In the genomic region with DNA sequence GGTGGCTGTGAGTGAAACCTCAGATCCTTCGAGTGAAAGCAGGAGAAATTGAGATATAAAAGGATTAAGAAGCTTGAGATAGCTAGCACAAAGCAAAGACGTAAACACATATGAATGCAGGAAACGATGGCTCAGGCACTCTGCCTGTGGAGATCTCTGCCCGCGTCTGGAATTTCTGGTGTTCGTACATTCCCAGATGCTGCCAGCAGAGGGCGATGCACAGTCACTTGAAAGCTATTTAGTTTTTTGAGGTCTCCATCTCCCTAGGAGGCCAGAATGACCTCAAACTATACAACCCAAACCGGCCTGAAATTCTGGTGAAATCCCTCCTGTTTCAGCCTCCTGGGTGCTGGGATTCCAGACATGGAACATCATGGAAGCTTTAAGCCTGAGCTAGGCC, we compare ENCODE assay signal across 8 mouse cellular contexts. TPM values are rescaled to one million over a fixed set of nuclear protein-coding genes. Genes with fewer than 3 reads are reported as not detected.
DNase-seq lines count a peak whose midpoint lies in the region; ATAC-seq and TF ChIP-seq lines count a peak whose summit lies in the region.

No protein-coding gene starts in this region.

- ATAC-seq in heart, embryonic 11.5 days (replicated peaks; ENCODE audit: insufficient number of reproducible peaks, low FRiP score, low TSS enrichment), result no peak
- ATAC-seq in embryonic facial prominence, embryonic 14.5 days (ENCODE audit: low read depth), result peak; percentile 48
- no peak for ATAC-seq in midbrain, embryonic 14.5 days (ENCODE audit: low FRiP score, low TSS enrichment)
- ATAC-seq in stomach, postnatal 0 days (ENCODE audit: low FRiP score, low TSS enrichment), result peak; percentile 12; the same call in 1 of the 2 replicates

- no peak for TF ChIP-seq EP300 in stomach, postnatal 0 days (optimal IDR thresholded peaks at IDR 0.05)

- no peaks in the 10 kb centered on the region for H3K36me3 ChIP-seq in heart, embryonic 11.5 days (ENCODE audit: control insufficient read depth, insufficient read depth, low read length)
- H3K36me3 ChIP-seq in embryonic facial prominence, embryonic 14.5 days (ENCODE audit: control insufficient read depth, insufficient read depth, low read length), result no peaks in the 10 kb centered on the region
- H3K36me3 ChIP-seq in midbrain, embryonic 14.5 days (ENCODE audit: control insufficient read depth, insufficient read depth, low read length), result no peaks in the 10 kb centered on the region
- no peaks in the 10 kb centered on the region for H3K36me3 ChIP-seq in stomach, postnatal 0 days (ENCODE audit: control insufficient read depth, insufficient read depth, low read length)

- H3K4me3 ChIP-seq in heart, embryonic 11.5 days (ENCODE audit: low read depth, low read length), result no peak overlapping the region
- no peak overlapping the region for H3K4me3 ChIP-seq in embryonic facial prominence, embryonic 14.5 days (ENCODE audit: low read depth, low read length)
- no peak overlapping the region for H3K4me3 ChIP-seq in midbrain, embryonic 14.5 days (replicated peaks; ENCODE audit: low read depth, low read length)
- no peak overlapping the region for H3K4me3 ChIP-seq in stomach, postnatal 0 days (ENCODE audit: low read depth, low read length)

- H3K4me1 ChIP-seq in heart, embryonic 11.5 days (ENCODE audit: control insufficient read depth, insufficient read depth, low read length), result no peaks in the 10 kb centered on the region
- H3K4me1 ChIP-seq in embryonic facial prominence, embryonic 14.5 days (ENCODE audit: control insufficient read depth, insufficient read depth, low read length), result no peaks in the 10 kb centered on the region
- H3K4me1 ChIP-seq in midbrain, embryonic 14.5 days (ENCODE audit: control insufficient read depth, insufficient read depth, low read length), result no peaks in the 10 kb centered on the region
- H3K4me1 ChIP-seq in stomach, postnatal 0 days (replicated peaks; ENCODE audit: control insufficient read depth, insufficient read depth), result no peaks in the 10 kb centered on the region

- intact Hi-C loops in heart, postnatal 25 days (cut with DNase I), result loop anchor here (1.0 to 10.0 kb wide), 2 partner anchors 115 to 296 kb away; no protein-coding TSS in a partner anchor

- H3K27me3 ChIP-seq in heart, embryonic 11.5 days (ENCODE audit: control insufficient read depth, insufficient read depth, low read length), result peaks cover 20% of the 10 kb centered on the region
- peaks cover 1% of the 10 kb centered on the region for H3K27me3 ChIP-seq in embryonic facial prominence, embryonic 14.5 days (replicated peaks; ENCODE audit: control insufficient read depth, insufficient read depth, low read length)
- peaks cover under 1% of the 10 kb centered on the region for H3K27me3 ChIP-seq in midbrain, embryonic 14.5 days (ENCODE audit: control insufficient read depth, insufficient read depth, low read length)
- no peaks in the 10 kb centered on the region for H3K27me3 ChIP-seq in stomach, postnatal 0 days (ENCODE audit: control insufficient read depth, insufficient read depth, low read length)

- H3K4me2 ChIP-seq in heart, embryonic 11.5 days, result no peak overlapping the region
- H3K4me2 ChIP-seq in embryonic facial prominence, embryonic 14.5 days (ENCODE audit: low read depth, low read length), result no peak overlapping the region
- no peak overlapping the region for H3K4me2 ChIP-seq in midbrain, embryonic 14.5 days (ENCODE audit: low read length)
- H3K4me2 ChIP-seq in stomach, postnatal 0 days (replicated peaks; ENCODE audit: low read depth), result no peak overlapping the region

- WGBS in heart, embryonic 11.5 days (ENCODE audit: insufficient replicate concordance), result 2% methylated on average over 8 of the region's 8 CpGs
- under 1% methylated on average over 8 of the region's 8 CpGs for WGBS in embryonic facial prominence, embryonic 14.5 days
- 3% methylated on average over 8 of the region's 8 CpGs for WGBS in midbrain, embryonic 14.5 days
- 2% methylated on average over 8 of the region's 8 CpGs for WGBS in stomach, postnatal 0 days

- peak; percentile 93 for TF ChIP-seq CTCF in stomach, postnatal 0 days (IDR thresholded peaks at IDR 0.05; ENCODE audit: low read depth)

- H3K27ac ChIP-seq in heart, embryonic 11.5 days (ENCODE audit: low read depth, low read length), result no peak overlapping the region
- H3K27ac ChIP-seq in embryonic facial prominence, embryonic 14.5 days (replicated peaks; ENCODE audit: low read depth, low read length), result no peak overlapping the region
- H3K27ac ChIP-seq in midbrain, embryonic 14.5 days (replicated peaks; ENCODE audit: low read depth, low read length), result no peak overlapping the region
- H3K27ac ChIP-seq in stomach, postnatal 0 days (replicated peaks), result no peak overlapping the region

- H3K9me3 ChIP-seq in heart, embryonic 11.5 days (replicated peaks; ENCODE audit: control insufficient read depth, low read length), result no peaks in the 10 kb centered on the region
- H3K9me3 ChIP-seq in embryonic facial prominence, embryonic 14.5 days (ENCODE audit: control insufficient read depth, low read length), result no peaks in the 10 kb centered on the region
- no peaks in the 10 kb centered on the region for H3K9me3 ChIP-seq in midbrain, embryonic 14.5 days (ENCODE audit: control insufficient read depth, low read length)
- H3K9me3 ChIP-seq in stomach, postnatal 0 days (ENCODE audit: control insufficient read depth, low read length), result no peaks in the 10 kb centered on the region

- DNase-seq in heart, adult 11 months, result peak; percentile 94
- DNase-seq in adrenal gland, postnatal 36 days, result peak; percentile 83
- peak; percentile 72 for DNase-seq in embryonic facial prominence, embryonic 14.5 days (ENCODE audit: low spot score)
- peak; percentile 47 for DNase-seq in heart, postnatal 25 days (ENCODE audit: low spot score)
- peak; percentile 53 for DNase-seq in left cerebral cortex, adult 11 months (ENCODE audit: low spot score)
- peak; percentile 84 for DNase-seq in midbrain, embryonic 14.5 days
- DNase-seq in stomach, postnatal 0 days (ENCODE audit: low spot score), result peak; percentile 83

- H3K9ac ChIP-seq in heart, embryonic 11.5 days (ENCODE audit: low read depth, low read length), result no peak overlapping the region
- no peak overlapping the region for H3K9ac ChIP-seq in embryonic facial prominence, embryonic 14.5 days (ENCODE audit: low read depth, low read length)
- H3K9ac ChIP-seq in midbrain, embryonic 14.5 days (replicated peaks; ENCODE audit: low read length), result no peak overlapping the region
- no peak overlapping the region for H3K9ac ChIP-seq in stomach, postnatal 0 days (ENCODE audit: low read length)

RNA-seq across cellular contexts. Expression of a gene that starts 5.5 kb away (rescaled TPM):
- 0.17 TPM in 1 of 2 replicates, not detected in the other for polyA plus RNA-seq in heart, embryonic 11.5 days (2014; fragmentation: Nextera tagmentation; extraction: Ambion mirVana)
- not detected for total RNA-seq in adrenal gland, postnatal 36 days (2021)
- polyA plus RNA-seq in embryonic facial prominence, embryonic 14.5 days (2014; fragmentation: Nextera tagmentation; extraction: Ambion mirVana), result 0.21 and 0.35 TPM in 2 replicates
- not detected for total RNA-seq in heart, postnatal 25 days (2021)
- polyA plus RNA-seq in midbrain, embryonic 14.5 days (2014; fragmentation: Nextera tagmentation; extraction: Ambion mirVana), result 0.23 and 0.33 TPM in 2 replicates
- not detected in 2 replicates for polyA plus RNA-seq in stomach, postnatal 0 days (2015; fragmentation: Nextera tagmentation; extraction: Ambion mirVana)

RNA-seq across cellular contexts. Expression of a gene that starts 11.5 kb away (rescaled TPM):
- 0.48 and 0.67 TPM in 2 replicates for polyA plus RNA-seq in heart, embryonic 11.5 days (2014; fragmentation: Nextera tagmentation; extraction: Ambion mirVana)
- under 1 TPM; 0.26 to 0.79 TPM for total RNA-seq in adrenal gland, postnatal 36 days (2021)
- 0.72 and 0.98 TPM in 2 replicates for polyA plus RNA-seq in embryonic facial prominence, embryonic 14.5 days (2014; fragmentation: Nextera tagmentation; extraction: Ambion mirVana)
- total RNA-seq in heart, postnatal 25 days (2021), result under 1 TPM in 1 of 2 experiments, not detected in 1; 0.17 TPM
- polyA plus RNA-seq in midbrain, embryonic 14.5 days (2014; fragmentation: Nextera tagmentation; extraction: Ambion mirVana), result 1.1 and 1.8 TPM in 2 replicates
- polyA plus RNA-seq in stomach, postnatal 0 days (2015; fragmentation: Nextera tagmentation; extraction: Ambion mirVana), result 1.5 and 2.5 TPM in 2 replicates

RNA-seq across cellular contexts. Expression of a gene that starts 56.1 kb away (rescaled TPM):
- polyA plus RNA-seq in heart, embryonic 11.5 days (2014; fragmentation: Nextera tagmentation; extraction: Ambion mirVana), result 6.2 and 6.6 TPM in 2 replicates
- total RNA-seq in adrenal gland, postnatal 36 days (2021), result 1 to 10 TPM; 1.6 to 2.0 TPM
- 0.17 and 1.3 TPM in 2 replicates for polyA plus RNA-seq in embryonic facial prominence, embryonic 14.5 days (2014; fragmentation: Nextera tagmentation; extraction: Ambion mirVana)
- total RNA-seq in heart, postnatal 25 days (2021), result under 1 TPM in 1 of 2 experiments, not detected in 1; 0.21 TPM
- 0.14 TPM in 1 of 2 replicates, not detected in the other for polyA plus RNA-seq in midbrain, embryonic 14.5 days (2014; fragmentation: Nextera tagmentation; extraction: Ambion mirVana)
- 0.04 TPM in 1 of 2 replicates, not detected in the other for polyA plus RNA-seq in stomach, postnatal 0 days (2015; fragmentation: Nextera tagmentation; extraction: Ambion mirVana)

RNA-seq across cellular contexts. Expression of a gene that starts 56.1 kb away (rescaled TPM):
- 7.0 and 7.6 TPM in 2 replicates for polyA plus RNA-seq in heart, embryonic 11.5 days (2014; fragmentation: Nextera tagmentation; extraction: Ambion mirVana)
- total RNA-seq in adrenal gland, postnatal 36 days (2021), result 10 to 100 TPM; 49.2 to 49.3 TPM
- 9.2 and 9.4 TPM in 2 replicates for polyA plus RNA-seq in embryonic facial prominence, embryonic 14.5 days (2014; fragmentation: Nextera tagmentation; extraction: Ambion mirVana)
- total RNA-seq in heart, postnatal 25 days (2021), result 10 to 100 TPM; 13.2 to 15.2 TPM
- 10.1 and 11.4 TPM in 2 replicates for polyA plus RNA-seq in midbrain, embryonic 14.5 days (2014; fragmentation: Nextera tagmentation; extraction: Ambion mirVana)
- polyA plus RNA-seq in stomach, postnatal 0 days (2015; fragmentation: Nextera tagmentation; extraction: Ambion mirVana), result 10.3 and 11.5 TPM in 2 replicates

Comparison
In these comparisons a context has a peak if more than half of its experiments do, and no peak if none do; other contexts are left out.
1. ATAC-seq: peak in embryonic facial prominence, embryonic 14.5 days (single experiment) and stomach, postnatal 0 days (single experiment); none in heart, embryonic 11.5 days (single experiment) and midbrain, embryonic 14.5 days (single experiment).
2. Peak in every context shown above with its lines, with median percentiles within 50 percentile points of each other: DNase-seq.